Mouse (Mus musculus) forebrain, embryonic 14.5 days (tissue): Measurements from ENCODE around the gene Usp15. TPM values are rescaled to one million over a fixed set of nuclear protein-coding genes. Genes with fewer than 3 reads are reported as not detected.

Experiments
- ATAC-seq: fragments of 200-750 bp; cut with Nextera tagmentation; 2 replicates; pipeline ENCODE4 v1.8.0; 2017; ENCODE audit warnings: mild to moderate bottlenecking, moderate library complexity
- DNase-seq: peaks from one replicate; pipeline ENCODE4 v3.0.0-alpha.2; 2015; ENCODE audit warnings: low spot score
- H3K27ac ChIP-seq: fragments of 300-500 bp; sonication (generic); 2 replicates; pipeline ENCODE4 v1.5.1; 2014; ENCODE audit warnings: low read depth, mild to moderate bottlenecking, control low read depth, low read length, moderate library complexity
- H3K27me3 ChIP-seq: fragments of 300-500 bp; sonication (generic); replicated peaks from 2 replicates; pipeline ENCODE4 v1.6.1; 2014; ENCODE audit warnings: low read length, control low read depth, mixed read lengths; ENCODE audit not compliant: control insufficient read depth, insufficient read depth
- H3K36me3 ChIP-seq: fragments of 300-500 bp; sonication (generic); 2 replicates; pipeline ENCODE4 v1.6.1; 2014; ENCODE audit warnings: low read length, control low read depth; ENCODE audit not compliant: control insufficient read depth, insufficient read depth
- H3K4me1 ChIP-seq: fragments of 300-500 bp; sonication (generic); 2 replicates; pipeline ENCODE4 v1.6.1; 2014; ENCODE audit warnings: antibody characterized with exemption, low read length, control low read depth; ENCODE audit not compliant: control insufficient read depth, insufficient read depth
- H3K4me2 ChIP-seq: fragments of 300-500 bp; sonication (generic); 2 replicates; pipeline ENCODE4 v1.6.1; 2014; ENCODE audit warnings: mild to moderate bottlenecking, control low read depth, low read length
- H3K4me3 ChIP-seq: fragments of 300-500 bp; sonication (generic); 2 replicates; pipeline ENCODE4 v1.5.1; 2014; ENCODE audit warnings: low read depth, low read length, control low read depth
- H3K9ac ChIP-seq: fragments of 300-500 bp; sonication (generic); 2 replicates; pipeline ENCODE4 v1.6.1; 2014; ENCODE audit warnings: mild to moderate bottlenecking, low read length, control low read depth, moderate library complexity
- H3K9me3 ChIP-seq: fragments of 300-500 bp; sonication (generic); replicated peaks from 2 replicates; pipeline ENCODE4 v1.6.1; 2016; ENCODE audit warnings: low read length, control low read depth, mixed read lengths; ENCODE audit not compliant: control insufficient read depth
- WGBS: fragments of 180-500 bp; shearing (Covaris S2); extraction: QIAGEN DNeasy Blood & Tissue Kit; methylation state at CpG from one replicate; pipeline ENCODE4 v1.1.7; 2014; 5-methylcytosine and 5-hydroxymethylcytosine counted together
- polyA plus RNA-seq: library from polyadenylated mRNA; unstranded; fragments of >200 nt; fragmentation: Nextera tagmentation; extraction: Ambion mirVana; gene quantifications from 2 replicates; pipeline ENCODE4 v1.2.1, GENCODE M21; 2014

The Usp15 gene
- polyA plus RNA-seq, 1 experiment from 2014 or later, result 63.9 TPM

- 87% methylated on average over 6 of the region's 6 CpGs for WGBS
These were observed 10.9 kb downstream of the Usp15 start for GRCm38 (mm10) chr10:123185907-123186306.

GRCm38 (mm10) chr10:123183743-123184142 lies 13.1 kb downstream of the Usp15 start:
- no peaks in the 10 kb centered on the region for H3K9me3 ChIP-seq
- WGBS, result 82% methylated on average over 2 of the region's 2 CpGs
- H3K9ac ChIP-seq, result no peak overlapping the region
- no peak overlapping the region for H3K4me3 ChIP-seq
- DNase-seq (no peak), ATAC-seq (no peak)
- peaks cover 18% of the 10 kb centered on the region for H3K36me3 ChIP-seq
- no peak overlapping the region for H3K27ac ChIP-seq
- H3K4me1 ChIP-seq, result no peaks in the 10 kb centered on the region
- no peak overlapping the region for H3K4me2 ChIP-seq
- no peaks in the 10 kb centered on the region for H3K27me3 ChIP-seq

More at GRCm38 (mm10) chr10:123185907-123186306, 10.9 kb downstream of the Usp15 start:
- H3K4me2 ChIP-seq, result no peak overlapping the region
- no peaks in the 10 kb centered on the region for H3K27me3 ChIP-seq
- no peak overlapping the region for H3K9ac ChIP-seq
- DNase-seq (no peak), ATAC-seq (no peak)
- H3K9me3 ChIP-seq, result no peaks in the 10 kb centered on the region
- no peak overlapping the region for H3K27ac ChIP-seq
- no peak overlapping the region for H3K4me3 ChIP-seq
- no peaks in the 10 kb centered on the region for H3K4me1 ChIP-seq
- no peaks in the 10 kb centered on the region; the same call in 1 of the 2 replicates for H3K36me3 ChIP-seq

GRCm38 (mm10) chr10:123183243-123183642 lies 13.6 kb downstream of the Usp15 start:
- Histone ChIP-seq H3K4me2 (no peak overlapping the region), H3K4me3 (no peak overlapping the region), H3K9ac (no peak overlapping the region), H3K36me3 (peaks cover 23% of the 10 kb centered on the region), H3K27me3 (no peaks in the 10 kb centered on the region), H3K27ac (no peak overlapping the region), H3K9me3 (no peaks in the 10 kb centered on the region), H3K4me1 (no peaks in the 10 kb centered on the region)
- ATAC-seq (no peak), DNase-seq (no peak)
- 47% methylated on average over 7 of the region's 7 CpGs for WGBS

- Histone ChIP-seq H3K9ac (no peak overlapping the region), H3K27me3 (no peaks in the 10 kb centered on the region), H3K4me2 (no peak overlapping the region), H3K4me3 (no peak overlapping the region), H3K27ac (no peak overlapping the region), H3K36me3 (peaks cover 26% of the 10 kb centered on the region), H3K4me1 (no peaks in the 10 kb centered on the region), H3K9me3 (no peaks in the 10 kb centered on the region)
- 85% methylated on average over 3 of the region's 3 CpGs for WGBS
- DNase-seq, result no peak
- ATAC-seq, result no peak
These were observed 14.4 kb downstream of the Usp15 start for GRCm38 (mm10) chr10:123182391-123182790.

- Histone ChIP-seq H3K4me3 (no peak overlapping the region), H3K36me3 (peaks cover 56% of the 10 kb centered on the region), H3K4me2 (no peak overlapping the region), H3K9ac (no peak overlapping the region), H3K9me3 (no peaks in the 10 kb centered on the region), H3K4me1 (no peaks in the 10 kb centered on the region), H3K27ac (no peak overlapping the region), H3K27me3 (no peaks in the 10 kb centered on the region)
- DNase-seq (peak; percentile 31), ATAC-seq (peak; percentile 58; the same call in 1 of the 2 replicates)
- WGBS, result 76% methylated on average over 4 of the region's 4 CpGs
These were observed 21.0 kb downstream of the Usp15 start for GRCm38 (mm10) chr10:123175771-123176170.

GRCm38 (mm10) chr10:123170898-123171297 lies 25.9 kb downstream of the Usp15 start:
- 86% methylated on average over 6 of the region's 6 CpGs for WGBS
- no peaks in the 10 kb centered on the region for H3K27me3 ChIP-seq
- H3K4me1 ChIP-seq, result no peaks in the 10 kb centered on the region
- ATAC-seq, result no peak
- H3K4me2 ChIP-seq, result no peak overlapping the region
- H3K36me3 ChIP-seq, result peaks cover 57% of the 10 kb centered on the region
- no peak for DNase-seq
- H3K4me3 ChIP-seq, result no peak overlapping the region
- no peaks in the 10 kb centered on the region for H3K9me3 ChIP-seq
- H3K9ac ChIP-seq, result no peak overlapping the region
- no peak overlapping the region for H3K27ac ChIP-seq

GRCm38 (mm10) chr10:123165542-123165941 lies 31.3 kb downstream of the Usp15 start:
- H3K4me3 ChIP-seq, result no peak overlapping the region
- H3K27ac ChIP-seq, result no peak overlapping the region
- no peak overlapping the region for H3K9ac ChIP-seq
- H3K4me2 ChIP-seq, result no peak overlapping the region
- 98% methylated on average over 3 of the region's 3 CpGs for WGBS
- DNase-seq, result no peak
- H3K9me3 ChIP-seq, result no peaks in the 10 kb centered on the region
- H3K27me3 ChIP-seq, result no peaks in the 10 kb centered on the region
- H3K36me3 ChIP-seq, result peaks cover 47% of the 10 kb centered on the region
- no peak for ATAC-seq
- H3K4me1 ChIP-seq, result no peaks in the 10 kb centered on the region

GRCm38 (mm10) chr10:123160508-123160907 lies 36.3 kb downstream of the Usp15 start:
- DNase-seq (no peak), ATAC-seq (no peak)
- no peak overlapping the region for H3K27ac ChIP-seq
- no peak overlapping the region for H3K9ac ChIP-seq
- peaks cover 33% of the 10 kb centered on the region for H3K36me3 ChIP-seq
- no peak overlapping the region for H3K4me3 ChIP-seq
- no peaks in the 10 kb centered on the region for H3K4me1 ChIP-seq
- H3K27me3 ChIP-seq, result no peaks in the 10 kb centered on the region
- no peaks in the 10 kb centered on the region for H3K9me3 ChIP-seq
- 72% methylated on average over 6 of the region's 6 CpGs for WGBS
- no peak overlapping the region for H3K4me2 ChIP-seq

GRCm38 (mm10) chr10:123159316-123159715 lies 37.5 kb downstream of the Usp15 start:
- H3K9me3 ChIP-seq, result no peaks in the 10 kb centered on the region
- H3K4me3 ChIP-seq, result no peak overlapping the region
- H3K27me3 ChIP-seq, result no peaks in the 10 kb centered on the region
- no peak overlapping the region for H3K4me2 ChIP-seq
- no peaks in the 10 kb centered on the region for H3K4me1 ChIP-seq
- H3K27ac ChIP-seq, result no peak overlapping the region
- WGBS, result 90% methylated on average over 7 of the region's 7 CpGs
- no peak for DNase-seq
- no peak for ATAC-seq
- peaks cover 33% of the 10 kb centered on the region for H3K36me3 ChIP-seq
- H3K9ac ChIP-seq, result no peak overlapping the region
